Comparison of ENCODE assay signal across 8 mouse cellular contexts in genomic region chr10:4391851-4392250, GRCm38 (mm10). TPM values are rescaled to one million over a fixed set of nuclear protein-coding genes. Genes with fewer than 3 reads are reported as not detected.
DNase-seq lines count a peak whose midpoint lies in the region; ATAC-seq lines count a peak whose summit lies in the region.

No protein-coding gene starts in this region.

- H3K9ac ChIP-seq in kidney, embryonic 15.5 days, result no peak overlapping the region

- WGBS in kidney, embryonic 15.5 days, result 56% methylated on average over 6 of the region's 6 CpGs

- H3K4me1 ChIP-seq in kidney, embryonic 15.5 days, result peaks cover 36% of the 10 kb centered on the region

- peak overlapping the region; percentile 9; the same call in 1 of the 2 replicates for H3K4me2 ChIP-seq in kidney, embryonic 15.5 days

- no peaks in the 10 kb centered on the region for H3K27me3 ChIP-seq in kidney, embryonic 15.5 days

- no peak for ATAC-seq in kidney, embryonic 15.5 days (replicated peaks; ENCODE audit: low FRiP score)

- H3K9me3 ChIP-seq in kidney, embryonic 15.5 days (replicated peaks), result no peaks in the 10 kb centered on the region

- peaks cover 30% of the 10 kb centered on the region for H3K36me3 ChIP-seq in kidney, embryonic 15.5 days

- no peak overlapping the region for H3K4me3 ChIP-seq in kidney, embryonic 15.5 days (replicated peaks)

- no peak overlapping the region for H3K27ac ChIP-seq in kidney, embryonic 15.5 days

- DNase-seq in cerebellum, postnatal 25 days, result peak; percentile 38 to 59
- no peak for DNase-seq in cerebellum, adult 8-10 months
- peak; percentile 29 to 36 for DNase-seq in left cerebral cortex, adult 18-20 months (ENCODE audit: low spot score in 2 of 2)
- DNase-seq in left cerebral cortex, adult 11 months (ENCODE audit: low spot score), result no peak
- DNase-seq in R1 (ENCODE audit: low read depth, low spot score), result peak; percentile 69
- DNase-seq in naive thymus-derived CD4-positive, alpha-beta T cell, adult 2 months (ENCODE audit: low read depth), result peak; percentile 65
- DNase-seq in testis, postnatal 10 days (ENCODE audit: low spot score), result no peak

RNA-seq across cellular contexts. Expression of gene Zbtb2, which starts 3.9 kb away (rescaled TPM):
- total RNA-seq in left cerebral cortex, adult 18-20 months (2021), result 10 to 100 TPM; 11.5 to 12.6 TPM
- polyA plus RNA-seq in kidney, embryonic 15.5 days (2015; fragmentation: Nextera tagmentation; extraction: Ambion mirVana), result 17.8 and 17.9 TPM in 2 replicates

RNA-seq across cellular contexts. Expression of gene Rmnd1, which starts 40.3 kb away (rescaled TPM):
- 10 to 100 TPM; 32.9 to 42.8 TPM for total RNA-seq in left cerebral cortex, adult 18-20 months (2021)
- 56.9 and 59.8 TPM in 2 replicates for polyA plus RNA-seq in kidney, embryonic 15.5 days (2015; fragmentation: Nextera tagmentation; extraction: Ambion mirVana)

RNA-seq across cellular contexts. Expression of gene Armt1, which starts 40.4 kb away (rescaled TPM):
- 10 to 100 TPM; 22.5 to 23.8 TPM for total RNA-seq in left cerebral cortex, adult 18-20 months (2021)
- 23.3 and 26.1 TPM in 2 replicates for polyA plus RNA-seq in kidney, embryonic 15.5 days (2015; fragmentation: Nextera tagmentation; extraction: Ambion mirVana)

Comparison
In these comparisons a context has a peak if more than half of its experiments do, and no peak if none do; other contexts are left out.
1. DNase-seq: peak in cerebellum, postnatal 25 days (2 of 2), left cerebral cortex, adult 18-20 months (2 of 2), R1 (single experiment) and naive thymus-derived CD4-positive, alpha-beta T cell, adult 2 months (single experiment); none in cerebellum, adult 8-10 months (single experiment), left cerebral cortex, adult 11 months (single experiment) and testis, postnatal 10 days (single experiment).